20 mouse cellular contexts compared by ENCODE assay signal in genomic region chr14:58046639-58047284, GRCm38 (mm10). TPM values are rescaled to one million over a fixed set of nuclear protein-coding genes. Genes with fewer than 3 reads are reported as not detected.
A peak's percentile ranks its signal among the peaks of the same experiment; 100 is the strongest.
DNase-seq lines count a peak whose midpoint lies in the region; ATAC-seq and TF ChIP-seq lines count a peak whose summit lies in the region.
"Had no signal": no experiment of that assay in that cellular context is flagged by ENCODE, and none has a peak within 500 bp of the region (broad histone marks: within the 10 kb centered on the region; RNA-seq: fewer than 3 reads in every experiment).

No protein-coding gene starts in this region.

- TF ChIP-seq POLR2A in kidney, adult 2 months (IDR thresholded peaks at IDR 0.05; ENCODE audit: low read depth, low read length): no peak

- H3K9ac ChIP-seq in kidney, embryonic 16.5 days (replicated peaks; ENCODE audit: low read length): no peak overlapping the region
- H3K9ac ChIP-seq in intestine, postnatal 0 days (ENCODE audit: low read depth, low read length): no peak overlapping the region
- H3K9ac ChIP-seq in stomach, postnatal 0 days (ENCODE audit: low read length): no peak overlapping the region
- H3K9ac ChIP-seq: heart, embryonic 12.5 days had no signal

- no peaks in the 10 kb centered on the region for H3K36me3 ChIP-seq in kidney, adult 2 months (ENCODE audit: control insufficient read depth, insufficient read depth, low read length)
- H3K36me3 ChIP-seq in kidney, embryonic 16.5 days (ENCODE audit: insufficient read depth, low read length): no peaks in the 10 kb centered on the region
- H3K36me3 ChIP-seq in intestine, postnatal 0 days (ENCODE audit: control insufficient read depth, insufficient read depth): no peaks in the 10 kb centered on the region
- H3K36me3 ChIP-seq in stomach, postnatal 0 days (ENCODE audit: control insufficient read depth, insufficient read depth, low read length): no peaks in the 10 kb centered on the region
- H3K36me3 ChIP-seq: embryonic facial prominence, embryonic 10.5 days; heart, embryonic 12.5 days had no signal

- H3K4me2 ChIP-seq in kidney, embryonic 16.5 days (replicated peaks; ENCODE audit: low read depth, low read length): no peak overlapping the region
- H3K4me2 ChIP-seq in intestine, postnatal 0 days (replicated peaks; ENCODE audit: low read depth): no peak overlapping the region
- H3K4me2 ChIP-seq in stomach, postnatal 0 days (replicated peaks; ENCODE audit: low read depth): no peak overlapping the region
- H3K4me2 ChIP-seq: heart, embryonic 12.5 days had no signal

- no peaks in the 10 kb centered on the region for H3K27me3 ChIP-seq in kidney, adult 2 months (replicated peaks; ENCODE audit: control insufficient read depth, insufficient read depth, low read length)
- H3K27me3 ChIP-seq in kidney, embryonic 16.5 days (ENCODE audit: insufficient read depth, low read length): no peaks in the 10 kb centered on the region
- no peaks in the 10 kb centered on the region for H3K27me3 ChIP-seq in intestine, postnatal 0 days (replicated peaks; ENCODE audit: control insufficient read depth, insufficient read depth, low read length)
- H3K27me3 ChIP-seq in stomach, postnatal 0 days (ENCODE audit: control insufficient read depth, insufficient read depth, low read length): no peaks in the 10 kb centered on the region

- 74% methylated on average over 4 of the region's 4 CpGs for WGBS in kidney, adult 2 months
- WGBS in kidney, embryonic 16.5 days: 86% methylated on average over 4 of the region's 4 CpGs
- WGBS in intestine, postnatal 0 days: 34% methylated on average over 4 of the region's 4 CpGs
- 53% methylated on average over 4 of the region's 4 CpGs for WGBS in stomach, postnatal 0 days

- H3K4me1 ChIP-seq in kidney, adult 2 months (ENCODE audit: control insufficient read depth, insufficient read depth, low read length): no peaks in the 10 kb centered on the region; the same call in 1 of the 2 replicates
- no peaks in the 10 kb centered on the region for H3K4me1 ChIP-seq in kidney, embryonic 16.5 days (ENCODE audit: insufficient read depth, low read length)
- no peaks in the 10 kb centered on the region for H3K4me1 ChIP-seq in intestine, postnatal 0 days (replicated peaks; ENCODE audit: control insufficient read depth, insufficient read depth, low read length)
- H3K4me1 ChIP-seq in stomach, postnatal 0 days (replicated peaks; ENCODE audit: control insufficient read depth, insufficient read depth): no peaks in the 10 kb centered on the region
- H3K4me1 ChIP-seq: embryonic facial prominence, embryonic 10.5 days had no signal

- H3K4me3 ChIP-seq in kidney, adult 2 months (ENCODE audit: insufficient read depth, low read depth, low read length): no peak overlapping the region
- H3K4me3 ChIP-seq in kidney, embryonic 16.5 days (ENCODE audit: low read length): no peak overlapping the region
- H3K4me3 ChIP-seq in intestine, postnatal 0 days (ENCODE audit: low read depth, low read length): no peak overlapping the region
- H3K4me3 ChIP-seq in stomach, postnatal 0 days (ENCODE audit: low read depth, low read length): no peak overlapping the region
- H3K4me3 ChIP-seq: embryonic facial prominence, embryonic 10.5 days; gastrocnemius, adult 2 months; heart, embryonic 12.5 days had no signal

- intact Hi-C loops in heart, postnatal 25 days (cut with DNase I): no loop called here

- peak overlapping the region; percentile 16; the same call in 1 of the 2 replicates for H3K27ac ChIP-seq in kidney, adult 2 months (ENCODE audit: insufficient read depth, low read depth, low read length)
- no peak overlapping the region for H3K27ac ChIP-seq in kidney, embryonic 16.5 days (ENCODE audit: low read length)
- peak overlapping the region; percentile 66 for H3K27ac ChIP-seq in intestine, postnatal 0 days (ENCODE audit: low read depth, low read length)
- 0 out of 2 replicates have a peak overlapping the region, but pooled peaks have one; percentile 18 for H3K27ac ChIP-seq in stomach, postnatal 0 days (replicated peaks)
- H3K27ac ChIP-seq: embryonic facial prominence, embryonic 10.5 days; gastrocnemius, adult 2 months had no signal

- no peak for TF ChIP-seq CTCF in kidney, adult 2 months (conservative IDR thresholded peaks at IDR 0.05; ENCODE audit: insufficient read depth, insufficient read length, low read depth, low read length)
- TF ChIP-seq CTCF in intestine, postnatal 0 days (IDR thresholded peaks at IDR 0.05; ENCODE audit: low read depth): no peak
- no peak for TF ChIP-seq CTCF in stomach, postnatal 0 days (IDR thresholded peaks at IDR 0.05; ENCODE audit: low read depth)

- DNase-seq in kidney, adult 2 months: peak; percentile 78
- DNase-seq in kidney, postnatal 4 days: no peak
- peak; percentile 45 to 61 for DNase-seq in kidney, postnatal 36 days
- peak; percentile 61 for DNase-seq in stomach, postnatal 0 days (ENCODE audit: low spot score)
- no peak for DNase-seq in heart, postnatal 25 days (ENCODE audit: low spot score)
- DNase-seq in adrenal gland, postnatal 36 days: no peak
- DNase-seq: adrenal gland, postnatal 14 days; cerebellum, adult 18-20 months; cerebellum, adult 9-11 months; cerebellum, postnatal 36 days; gastrocnemius, adult 2 months; gastrocnemius, postnatal 25 days; heart, postnatal 36 days had no signal

- ATAC-seq in kidney, embryonic 16.5 days (ENCODE audit: low FRiP score, low TSS enrichment): no peak
- ATAC-seq in intestine, postnatal 0 days: peak; percentile 97
- peak; percentile 93 for ATAC-seq in stomach, postnatal 0 days (ENCODE audit: low FRiP score, low TSS enrichment)
- ATAC-seq: forebrain, embryonic 14.5 days had no signal

- no peak for TF ChIP-seq EP300 in stomach, postnatal 0 days (optimal IDR thresholded peaks at IDR 0.05)

- peaks cover 2% of the 10 kb centered on the region for H3K9me3 ChIP-seq in kidney, embryonic 16.5 days (ENCODE audit: low read length)
- no peaks in the 10 kb centered on the region for H3K9me3 ChIP-seq in intestine, postnatal 0 days (ENCODE audit: control insufficient read depth)
- H3K9me3 ChIP-seq in stomach, postnatal 0 days (ENCODE audit: control insufficient read depth, low read length): no peaks in the 10 kb centered on the region
- H3K9me3 ChIP-seq: embryonic facial prominence, embryonic 10.5 days; heart, embryonic 12.5 days had no signal

RNA-seq across cellular contexts. Expression of gene Fgf9, which starts 23.6 kb away (rescaled TPM):
- polyA plus RNA-seq in kidney, adult 2 months (2012; rRNA removed): 5.3 and 7.1 TPM in 2 replicates
- polyA plus RNA-seq in kidney, embryonic 16.5 days (2015; fragmentation: Nextera tagmentation; extraction: Ambion mirVana): 7.8 and 9.0 TPM in 2 replicates
- polyA plus RNA-seq in intestine, postnatal 0 days (2015; fragmentation: Nextera tagmentation; extraction: Ambion mirVana): 5.7 TPM in 2 replicates
- 5.9 and 6.3 TPM in 2 replicates for polyA plus RNA-seq in stomach, postnatal 0 days (2015; fragmentation: Nextera tagmentation; extraction: Ambion mirVana)
- total RNA-seq in heart, postnatal 25 days (2021): 1 to 10 TPM; 7.3 to 7.5 TPM
- total RNA-seq in adrenal gland, postnatal 36 days (2021): 10 to 100 TPM; 10.1 to 23.9 TPM
- total RNA-seq: granulocyte monocyte progenitor cell, adult 5-6 weeks; MEL had no signal

RNA-seq across cellular contexts. Expression of gene Micu2, which starts 47.7 kb away (rescaled TPM):
- polyA plus RNA-seq in kidney, adult 2 months (2012; rRNA removed): 20.8 and 24.8 TPM in 2 replicates
- 86.2 and 92.1 TPM in 2 replicates for polyA plus RNA-seq in kidney, embryonic 16.5 days (2015; fragmentation: Nextera tagmentation; extraction: Ambion mirVana)
- 66.5 and 70.0 TPM in 2 replicates for polyA plus RNA-seq in intestine, postnatal 0 days (2015; fragmentation: Nextera tagmentation; extraction: Ambion mirVana)
- polyA plus RNA-seq in stomach, postnatal 0 days (2015; fragmentation: Nextera tagmentation; extraction: Ambion mirVana): 71.8 and 76.4 TPM in 2 replicates
- 10 to 100 TPM; 63.4 to 65.6 TPM for total RNA-seq in heart, postnatal 25 days (2021)
- 10 to 100 TPM; 49.9 to 72.6 TPM for total RNA-seq in adrenal gland, postnatal 36 days (2021)

Comparison
In these comparisons a context has a peak if more than half of its experiments do, and no peak if none do; other contexts are left out.
1. DNase-seq: peak in kidney, adult 2 months (single experiment), kidney, postnatal 36 days (2 of 2) and stomach, postnatal 0 days (single experiment); none in kidney, postnatal 4 days (0 of 2), heart, postnatal 25 days (single experiment) and adrenal gland, postnatal 36 days (0 of 2).